Mouse (Mus musculus): ENCODE measurements around the gene Pam16.

- TF ChIP-seq POLR2A (IDR thresholded peaks at IDR 0.05; ENCODE audit: low read depth, low read length) (no peak), CTCF (conservative IDR thresholded peaks at IDR 0.05; ENCODE audit: insufficient read depth, insufficient read length, low read depth, low read length) (no peak)
Observed at GRCm38 (mm10) chr16:4570737-4571136, 54.1 kb downstream of the Pam16 start.

Data from kidney, adult 2 months (tissue).